Mouse (Mus musculus) liver, embryonic 13.5 days (tissue): Measurements from ENCODE around the gene Trim52. TPM values are rescaled to one million over a fixed set of nuclear protein-coding genes. Genes with fewer than 3 reads are reported as not detected.
"Not testable (repeated sequence)": the region's sequence is repeated elsewhere in the genome, so short reads cannot be mapped to it uniquely, and the experiment has no call there.

Experiments used
- ATAC-seq: fragments of 200-750 bp; cut with Nextera tagmentation; 2 replicates; pipeline ENCODE4 v1.8.0; 2017; ENCODE audit warnings: low read depth, mild to moderate bottlenecking, moderate number of reproducible peaks, moderate library complexity
- DNase-seq: peaks from one replicate; pipeline ENCODE4 v3.0.0; 2022
- H3K27ac ChIP-seq: fragments of 300-500 bp; sonication (generic); 2 replicates; pipeline ENCODE4 v1.5.1; 2015; ENCODE audit warnings: moderate library complexity, mild to moderate bottlenecking, inconsistent platforms
- H3K27me3 ChIP-seq: fragments of 300-500 bp; sonication (generic); 2 replicates; pipeline ENCODE4 v1.6.1; 2015; ENCODE audit warnings: mild to moderate bottlenecking, inconsistent platforms
- H3K36me3 ChIP-seq: fragments of 300-500 bp; sonication (generic); 2 replicates; pipeline ENCODE4 v1.6.1; 2015; ENCODE audit warnings: mild to moderate bottlenecking, inconsistent platforms
- H3K4me1 ChIP-seq: fragments of 300-500 bp; sonication (generic); replicated peaks from 2 replicates; pipeline ENCODE4 v1.6.1; 2015; ENCODE audit warnings: inconsistent platforms
- H3K4me2 ChIP-seq: fragments of 300-500 bp; sonication (generic); 2 replicates; pipeline ENCODE4 v1.6.1; 2015; ENCODE audit warnings: inconsistent platforms, mild to moderate bottlenecking, moderate library complexity
- H3K4me3 ChIP-seq: fragments of 300-500 bp; sonication (generic); replicated peaks from 2 replicates; pipeline ENCODE4 v1.5.1; 2015; ENCODE audit warnings: mild to moderate bottlenecking, inconsistent platforms
- H3K9ac ChIP-seq: fragments of 300-500 bp; sonication (generic); 2 replicates; pipeline ENCODE4 v1.6.1; 2015; ENCODE audit warnings: mild to moderate bottlenecking, inconsistent platforms
- H3K9me3 ChIP-seq: fragments of 300-500 bp; sonication (generic); replicated peaks from 2 replicates; pipeline ENCODE4 v1.6.1; 2016; ENCODE audit warnings: inconsistent platforms
- WGBS: fragments of 180-500 bp; shearing (Covaris S2); methylation state at CpG from one replicate; pipeline ENCODE4 v1.1.7; 2015; ENCODE audit not compliant: insufficient replicate concordance; 5-methylcytosine and 5-hydroxymethylcytosine counted together
- polyA plus RNA-seq: library from polyadenylated mRNA; unstranded; fragments of >200 nt; fragmentation: Nextera tagmentation; extraction: Ambion mirVana; gene quantifications from 2 replicates; pipeline ENCODE4 v1.2.1, GENCODE M21; 2015

The Trim52 gene
- polyA plus RNA-seq, 1 experiment from 2014 or later, result not detected

- no peak for DNase-seq
- 65% methylated on average over 1 of the region's 1 CpGs for WGBS
- H3K4me3 ChIP-seq, result no peak overlapping the region
- no peaks in the 10 kb centered on the region for H3K4me1 ChIP-seq
- H3K36me3 ChIP-seq, result no peaks in the 10 kb centered on the region
- no peak overlapping the region for H3K9ac ChIP-seq
- ATAC-seq, result no peak
- H3K4me2 ChIP-seq, result no peak overlapping the region
- H3K27ac ChIP-seq, result no peak overlapping the region
- no peaks in the 10 kb centered on the region for H3K9me3 ChIP-seq
- no peaks in the 10 kb centered on the region for H3K27me3 ChIP-seq
Measured at GRCm38 (mm10) chr14:106156533-106156932, 50.5 kb downstream of the Trim52 start.

- DNase-seq (no peak), ATAC-seq (no peak)
- Histone ChIP-seq H3K4me2 (no peak overlapping the region), H3K4me3 (no peak overlapping the region), H3K27ac (no peak overlapping the region), H3K27me3 (no peaks in the 10 kb centered on the region), H3K36me3 (no peaks in the 10 kb centered on the region), H3K4me1 (no peaks in the 10 kb centered on the region), H3K9ac (no peak overlapping the region), H3K9me3 (no peaks in the 10 kb centered on the region)
- 59% methylated on average over 3 of the region's 3 CpGs for WGBS
Measured at GRCm38 (mm10) chr14:106162331-106162730, 56.3 kb downstream of the Trim52 start.

- Histone ChIP-seq H3K36me3 (no peaks in the 10 kb centered on the region), H3K27ac (no peak overlapping the region), H3K4me1 (no peaks in the 10 kb centered on the region), H3K27me3 (no peaks in the 10 kb centered on the region), H3K9ac (no peak overlapping the region), H3K4me3 (no peak overlapping the region), H3K9me3 (no peaks in the 10 kb centered on the region), H3K4me2 (no peak overlapping the region)
- no peak for ATAC-seq
- no peak for DNase-seq
Measured at GRCm38 (mm10) chr14:106163196-106163595, 57.2 kb downstream of the Trim52 start.

- H3K9me3 ChIP-seq, H3K36me3 ChIP-seq, DNase-seq, H3K4me3 ChIP-seq, H3K4me2 ChIP-seq, H3K9ac ChIP-seq, H3K4me1 ChIP-seq, H3K27me3 ChIP-seq, ATAC-seq, H3K27ac ChIP-seq: not testable (repeated sequence)
Measured at GRCm38 (mm10) chr14:106163933-106164332, 57.9 kb downstream of the Trim52 start.

- no peaks in the 10 kb centered on the region for H3K4me1 ChIP-seq
- DNase-seq, result no peak
- WGBS, result 68% methylated on average over 5 of the region's 5 CpGs
Measured at GRCm38 (mm10) chr14:106176879-106177278, 70.9 kb downstream of the Trim52 start.

DNA sequence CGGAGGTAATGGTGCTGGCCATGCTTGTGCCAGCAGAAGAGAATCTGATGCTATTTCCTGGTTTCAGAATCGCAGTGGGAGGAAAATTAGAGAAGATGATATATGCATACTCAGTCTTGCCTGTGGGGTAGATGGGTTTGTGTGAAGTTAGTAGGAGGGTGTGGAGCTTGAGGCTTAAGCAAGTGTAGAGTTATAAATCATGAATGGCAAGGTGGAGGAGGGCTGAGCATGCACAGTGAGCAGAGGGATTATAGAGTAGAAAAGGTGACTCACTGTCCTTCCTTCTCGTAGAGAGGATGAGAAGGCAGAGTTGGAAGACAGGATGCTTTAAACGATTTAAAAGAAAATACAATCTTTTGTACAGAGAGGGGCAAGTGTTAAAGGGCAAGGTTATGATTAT, 72.2 kb downstream of the Trim52 start:
- no peak for DNase-seq
- Histone ChIP-seq H3K27me3 (no peaks in the 10 kb centered on the region), H3K27ac (no peak overlapping the region), H3K9me3 (no peaks in the 10 kb centered on the region), H3K9ac (no peak overlapping the region), H3K4me1 (no peaks in the 10 kb centered on the region), H3K36me3 (no peaks in the 10 kb centered on the region), H3K4me3 (no peak overlapping the region), H3K4me2 (no peak overlapping the region)
- ATAC-seq, result no peak
- 66% methylated on average over 4 of the region's 4 CpGs for WGBS

More at GRCm38 (mm10) chr14:106176879-106177278, 70.9 kb downstream of the Trim52 start:
- no peak for ATAC-seq
- no peaks in the 10 kb centered on the region for H3K9me3 ChIP-seq
- H3K27me3 ChIP-seq, result no peaks in the 10 kb centered on the region
- no peaks in the 10 kb centered on the region for H3K36me3 ChIP-seq
- no peak overlapping the region for H3K4me3 ChIP-seq
- no peak overlapping the region for H3K9ac ChIP-seq
- no peak overlapping the region for H3K4me2 ChIP-seq
- H3K27ac ChIP-seq, result no peak overlapping the region

DNA sequence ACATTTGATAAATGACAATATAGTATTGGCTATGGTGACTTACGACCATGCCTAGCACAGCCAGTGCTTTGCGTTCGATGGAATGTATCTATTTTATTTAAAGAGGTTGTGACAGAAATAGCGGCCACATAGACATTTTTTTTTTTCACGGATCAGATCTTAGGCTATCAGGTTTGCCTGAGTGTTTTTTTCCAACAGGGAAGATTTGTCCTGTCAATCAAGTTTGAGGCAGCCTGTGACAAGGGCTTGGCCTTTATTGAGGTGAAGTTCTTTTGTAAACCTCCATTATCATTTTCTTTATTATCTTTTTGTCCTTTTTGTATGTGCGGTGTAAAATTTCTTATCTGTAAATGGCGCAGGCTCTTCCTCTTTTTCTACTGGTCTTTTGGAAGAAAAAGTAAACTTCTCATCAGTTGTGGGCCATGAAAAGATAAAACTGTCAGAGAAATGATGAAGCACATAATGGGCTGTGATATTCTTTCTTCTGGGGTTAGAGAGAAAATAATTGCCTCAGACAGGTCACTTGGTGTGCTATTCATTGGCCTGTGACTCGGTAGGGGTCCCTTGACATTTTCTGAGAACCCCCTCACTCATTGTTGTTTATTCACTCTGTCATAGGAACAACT, 73.2 kb downstream of the Trim52 start:
- no peak overlapping the region for H3K27ac ChIP-seq
- peak; percentile 23; the same call in 1 of the 2 replicates for ATAC-seq

GRCm38 (mm10) chr14:106179728-106180125, 73.7 kb downstream of the Trim52 start:
- H3K9me3 ChIP-seq, result no peaks in the 10 kb centered on the region
- H3K4me1 ChIP-seq, result no peaks in the 10 kb centered on the region
- H3K27me3 ChIP-seq, result no peaks in the 10 kb centered on the region
- H3K9ac ChIP-seq, result no peak overlapping the region
- WGBS, result 63% methylated on average over 2 of the region's 2 CpGs
- no peak overlapping the region for H3K4me2 ChIP-seq
- no peak overlapping the region for H3K4me3 ChIP-seq
- DNase-seq (no peak), ATAC-seq (no peak)
- no peaks in the 10 kb centered on the region for H3K36me3 ChIP-seq
- no peak overlapping the region for H3K27ac ChIP-seq

More for the DNA sequence above, 73.2 kb downstream of the Trim52 start:
- H3K27me3 ChIP-seq, result no peaks in the 10 kb centered on the region
- 30% methylated on average over 8 of the region's 8 CpGs for WGBS
- no peak for DNase-seq
- no peak overlapping the region for H3K4me3 ChIP-seq
- no peak overlapping the region for H3K4me2 ChIP-seq
- H3K36me3 ChIP-seq, result no peaks in the 10 kb centered on the region
- no peaks in the 10 kb centered on the region for H3K9me3 ChIP-seq
- no peak overlapping the region for H3K9ac ChIP-seq
- no peaks in the 10 kb centered on the region for H3K4me1 ChIP-seq

DNA sequence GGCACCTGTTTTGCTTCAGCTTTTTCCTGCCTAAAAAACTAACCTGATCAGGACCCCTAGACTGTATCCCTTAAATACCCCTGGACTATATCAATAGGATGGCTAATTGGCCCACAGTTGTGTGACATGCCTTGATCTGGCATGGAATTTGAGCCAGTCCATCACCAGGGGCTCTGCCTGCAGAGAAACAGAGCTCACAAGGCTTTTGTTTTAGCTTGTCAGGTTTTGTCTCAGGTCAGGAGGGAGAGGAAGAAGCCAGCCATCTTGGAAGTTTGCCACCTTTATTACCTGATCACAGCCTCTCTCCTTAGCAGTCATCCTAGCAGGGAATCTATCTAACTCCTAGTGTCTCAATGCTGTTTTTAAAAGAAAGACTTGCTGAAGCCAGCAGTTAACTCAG, 74.6 kb downstream of the Trim52 start:
- no peaks in the 10 kb centered on the region for H3K36me3 ChIP-seq
- no peak overlapping the region for H3K9ac ChIP-seq
- no peak for DNase-seq
- ATAC-seq, result no peak
- H3K4me2 ChIP-seq, result no peak overlapping the region
- no peaks in the 10 kb centered on the region for H3K9me3 ChIP-seq
- H3K27ac ChIP-seq, result no peak overlapping the region
- no peak overlapping the region for H3K4me3 ChIP-seq
- H3K27me3 ChIP-seq, result no peaks in the 10 kb centered on the region
- no peaks in the 10 kb centered on the region for H3K4me1 ChIP-seq

DNA sequence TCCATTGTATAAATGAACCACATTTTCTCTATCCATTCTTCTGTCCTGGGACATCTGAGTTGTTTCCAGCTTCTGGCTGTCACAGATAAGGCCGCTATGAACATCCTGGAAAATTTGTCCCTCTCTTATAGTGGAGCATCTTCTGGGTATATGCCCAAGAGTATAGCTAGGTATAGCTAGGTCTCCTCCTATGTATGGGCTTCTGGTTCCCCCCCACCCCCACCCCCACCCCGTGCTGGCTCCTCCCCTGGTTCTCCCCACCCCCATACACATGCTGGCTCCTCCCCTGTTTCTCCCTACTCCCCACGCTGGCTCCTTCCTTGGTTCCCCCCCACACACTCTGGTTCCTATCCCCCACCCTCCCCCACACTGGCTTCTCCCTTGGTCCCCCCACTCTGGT, 78.0 kb downstream of the Trim52 start:
- DNase-seq (no peak), ATAC-seq (no peak)
- H3K9ac ChIP-seq, result no peak overlapping the region
- H3K36me3 ChIP-seq, result no peaks in the 10 kb centered on the region
- no peaks in the 10 kb centered on the region for H3K9me3 ChIP-seq
- H3K27ac ChIP-seq, result no peak overlapping the region
- H3K4me1 ChIP-seq, result no peaks in the 10 kb centered on the region
- no peaks in the 10 kb centered on the region for H3K27me3 ChIP-seq
- no peak overlapping the region for H3K4me3 ChIP-seq
- 48% methylated on average over 3 of the region's 3 CpGs for WGBS
- H3K4me2 ChIP-seq, result no peak overlapping the region
